Mouse (Mus musculus): ENCODE data around the gene AU040320. TPM values are rescaled to one million over a fixed set of nuclear protein-coding genes. Genes with fewer than 3 reads are reported as not detected.

The AU040320 gene
- total and polyA plus RNA-seq, 3 experiments = 3.0 to 17.0 (median 15.2) TPM

- no peaks in the 10 kb centered on the region for H3K9me3 ChIP-seq (replicated peaks; ENCODE audit: low read length)
- H3K27ac ChIP-seq (ENCODE audit: insufficient read depth, low read depth) = no peak overlapping the region
- H3K36me3 ChIP-seq (replicated peaks in 1 of 2; ENCODE audit: control insufficient read depth in 1 of 2, insufficient read depth in 1 of 2, low read length in 1 of 2) = peaks cover 0 to 35% of the 10 kb centered on the region in 2 experiments
- H3K27me3 ChIP-seq (replicated peaks) = no peaks in the 10 kb centered on the region
- H3K4me2 ChIP-seq (ENCODE audit: insufficient read depth, low read depth, poor library complexity, severe bottlenecking) = no peak overlapping the region
- no peak for DNase-seq (ENCODE audit: extremely low read depth)
- no peaks in the 10 kb centered on the region for H3K79me2 ChIP-seq (replicated peaks; ENCODE audit: control insufficient read depth, extremely low read depth, insufficient read depth, poor library complexity, severe bottlenecking)
- H3K9ac ChIP-seq (ENCODE audit: insufficient read depth, low read depth) = no peak overlapping the region
- TF ChIP-seq MAX (IDR thresholded peaks at IDR 0.05; ENCODE audit: low read length) (no peak), ZMIZ1 (IDR thresholded peaks at IDR 0.05; ENCODE audit: low read depth, low read length) (no peak), CTCF (conservative IDR thresholded peaks at IDR 0.05 in 1 of 2, IDR thresholded peaks at IDR 0.05 in 1 of 2; ENCODE audit: low read depth in 2 of 2, low read length in 2 of 2) (no peak), ZC3H11A (IDR thresholded peaks at IDR 0.05; ENCODE audit: low read depth, low read length) (no peak)
- dilution Hi-C loops (cut with MboI; ENCODE audit: extremely low pct_ligation_motif_present, extremely low pct_unique_long_range_greater_than_20kb, low sequenced_read_pairs) (no loop called here), in situ Hi-C loops (cut with MboI; ENCODE audit: low pct_ligation_motif_present, low pct_unique_long_range_greater_than_20kb, low sequenced_read_pairs) (no loop called here)
- peaks cover 4 to 6% of the 10 kb centered on the region in 2 experiments for H3K4me1 ChIP-seq (ENCODE audit: control insufficient read depth in 1 of 2, insufficient read depth in 2 of 2)
- no peak overlapping the region for H3K4me3 ChIP-seq (replicated peaks in 1 of 3; ENCODE audit: low read depth in 2 of 3, low read length in 2 of 3, poor library complexity in 1 of 3)
These were observed 48.8 kb downstream of the AU040320 start for GRCm38 (mm10) chr4:126802174-126802573.

GRCm38 (mm10) chr4:126803268-126803873 is 50.0 kb downstream of the AU040320 start:
- in situ Hi-C loops (cut with MboI; ENCODE audit: low pct_ligation_motif_present, low pct_unique_long_range_greater_than_20kb, low sequenced_read_pairs) = no loop called here
- H3K9ac ChIP-seq (ENCODE audit: insufficient read depth, low read depth) = no peak overlapping the region

GRCm38 (mm10) chr4:126805741-126806140 is 52.4 kb downstream of the AU040320 start:
- Histone ChIP-seq H3K9me3 (replicated peaks; ENCODE audit: low read length) (no peaks in the 10 kb centered on the region), H3K4me1 (ENCODE audit: control insufficient read depth in 1 of 2, insufficient read depth in 2 of 2) (peaks cover 4 to 6% of the 10 kb centered on the region in 2 experiments), H3K36me3 (replicated peaks in 1 of 2; ENCODE audit: control insufficient read depth in 1 of 2, insufficient read depth in 1 of 2, low read length in 1 of 2) (peaks cover 2 to 59% of the 10 kb centered on the region in 2 experiments), H3K9ac (ENCODE audit: insufficient read depth, low read depth) (no peak overlapping the region), H3K4me3 (replicated peaks in 1 of 3; ENCODE audit: low read depth in 2 of 3, low read length in 2 of 3, poor library complexity in 1 of 3) (no peak overlapping the region), H3K79me2 (replicated peaks; ENCODE audit: control insufficient read depth, extremely low read depth, insufficient read depth, poor library complexity, severe bottlenecking) (no peaks in the 10 kb centered on the region), H3K27me3 (replicated peaks) (no peaks in the 10 kb centered on the region), H3K4me2 (ENCODE audit: insufficient read depth, low read depth, poor library complexity, severe bottlenecking) (no peak overlapping the region), H3K27ac (ENCODE audit: insufficient read depth, low read depth) (no peak overlapping the region)
- dilution Hi-C loops (cut with MboI; ENCODE audit: extremely low pct_ligation_motif_present, extremely low pct_unique_long_range_greater_than_20kb, low sequenced_read_pairs) = no loop called here
- in situ Hi-C loops (cut with MboI; ENCODE audit: low pct_ligation_motif_present, low pct_unique_long_range_greater_than_20kb, low sequenced_read_pairs) = no loop called here
- TF ChIP-seq PAX5 (IDR thresholded peaks at IDR 0.05; ENCODE audit: low read length) = no peak
- TF ChIP-seq EP300 (IDR thresholded peaks at IDR 0.05; ENCODE audit: low read length) = no peak
- TF ChIP-seq MAX (IDR thresholded peaks at IDR 0.05; ENCODE audit: low read length) = no peak
- TF ChIP-seq MAFK (IDR thresholded peaks at IDR 0.05; ENCODE audit: insufficient replicate concordance, low read length) = no peak
- TF ChIP-seq CHD1 (IDR thresholded peaks at IDR 0.05; ENCODE audit: low read depth, low read length) = no peak
- no peak for TF ChIP-seq POLR2AphosphoS2 (IDR thresholded peaks at IDR 0.05; ENCODE audit: low read depth, low read length)
- TF ChIP-seq MYC (IDR thresholded peaks at IDR 0.05; ENCODE audit: low read depth, low read length) = no peak
- no peak for TF ChIP-seq GABPA (IDR thresholded peaks at IDR 0.05; ENCODE audit: insufficient replicate concordance, low read depth, low read length)
- no peak for TF ChIP-seq TCF12 (IDR thresholded peaks at IDR 0.05; ENCODE audit: low read depth, low read length)
- TF ChIP-seq ELF1 (IDR thresholded peaks at IDR 0.05; ENCODE audit: low read depth, low read length) = no peak
- TF ChIP-seq MEF2A (IDR thresholded peaks at IDR 0.05; ENCODE audit: borderline replicate concordance, low read depth, low read length) = no peak
- TF ChIP-seq KAT2A (IDR thresholded peaks at IDR 0.05; ENCODE audit: insufficient replicate concordance, low read length) = no peak
- no peak for TF ChIP-seq E2F4 (IDR thresholded peaks at IDR 0.05; ENCODE audit: insufficient replicate concordance, low read depth, low read length)
- no peak for DNase-seq (ENCODE audit: extremely low read depth)

More at GRCm38 (mm10) chr4:126803268-126803873, 50.0 kb downstream of the AU040320 start:
- peaks cover 4 to 6% of the 10 kb centered on the region in 2 experiments for H3K4me1 ChIP-seq (ENCODE audit: control insufficient read depth in 1 of 2, insufficient read depth in 2 of 2)
- no peaks in the 10 kb centered on the region for H3K27me3 ChIP-seq (replicated peaks)
- no peak overlapping the region for H3K4me2 ChIP-seq (ENCODE audit: insufficient read depth, low read depth, poor library complexity, severe bottlenecking)
- peaks cover 0 to 44% of the 10 kb centered on the region in 2 experiments for H3K36me3 ChIP-seq (replicated peaks in 1 of 2; ENCODE audit: control insufficient read depth in 1 of 2, insufficient read depth in 1 of 2, low read length in 1 of 2)
- no peak overlapping the region for H3K27ac ChIP-seq (ENCODE audit: insufficient read depth, low read depth)
- dilution Hi-C loops (cut with MboI; ENCODE audit: extremely low pct_ligation_motif_present, extremely low pct_unique_long_range_greater_than_20kb, low sequenced_read_pairs) = no loop called here
- TF ChIP-seq JUN (IDR thresholded peaks at IDR 0.05; ENCODE audit: insufficient read depth, low read depth, low read length) = no peak
- H3K79me2 ChIP-seq (replicated peaks; ENCODE audit: control insufficient read depth, extremely low read depth, insufficient read depth, poor library complexity, severe bottlenecking) = no peaks in the 10 kb centered on the region
- H3K9me3 ChIP-seq (replicated peaks; ENCODE audit: low read length) = no peaks in the 10 kb centered on the region
- H3K4me3 ChIP-seq (replicated peaks in 1 of 3; ENCODE audit: low read depth in 2 of 3, low read length in 2 of 3, poor library complexity in 1 of 3) = no peak overlapping the region
- no peak for DNase-seq (ENCODE audit: extremely low read depth)
